Mouse (Mus musculus) erythroblast, adult 5-6 weeks (primary cell): ENCODE data around the gene Ankrd13d. TPM values are rescaled to one million over a fixed set of nuclear protein-coding genes. Genes with fewer than 3 reads are reported as not detected.
A peak's percentile ranks its signal among the peaks of the same experiment; 100 is the strongest.

Experiments used
- ATAC-seq: replicated peaks from 2 replicates; pipeline ENCODE4 v1.8.0; 2016; ENCODE audit warnings: moderate number of reproducible peaks, mild to moderate bottlenecking, moderate TSS enrichment, inconsistent platforms; ENCODE audit not compliant: poor library complexity, low FRiP score, severe bottlenecking
- total RNA-seq, 2 experiments: library from RNA; stranded (forward) in 1 of 2; stranded (reverse) in 1 of 2; fragments of 150-400 nt in 1 of 2; fragments of 200-764, 138-1000 nt in 1 of 2; gene quantifications; 2 replicates each; pipeline versions ENCODE4 v1.2.3 to v1.2.4; 2015 to 2017; ENCODE audit warnings: low replicate concordance in 2 of 2

Ankrd13d gene
- total RNA-seq, 2 experiments from 2014 or later, result not detected

GRCm38 (mm10) chr19:4230415-4230814 is 52.5 kb downstream of the Ankrd13d start:
- ATAC-seq, result no peak

- ATAC-seq, result no peak
Measured at GRCm38 (mm10) chr19:4229451-4230076, 53.4 kb downstream of the Ankrd13d start.

GRCm38 (mm10) chr19:4228891-4229290 is 54.0 kb downstream of the Ankrd13d start:
- ATAC-seq, result no peak

DNA sequence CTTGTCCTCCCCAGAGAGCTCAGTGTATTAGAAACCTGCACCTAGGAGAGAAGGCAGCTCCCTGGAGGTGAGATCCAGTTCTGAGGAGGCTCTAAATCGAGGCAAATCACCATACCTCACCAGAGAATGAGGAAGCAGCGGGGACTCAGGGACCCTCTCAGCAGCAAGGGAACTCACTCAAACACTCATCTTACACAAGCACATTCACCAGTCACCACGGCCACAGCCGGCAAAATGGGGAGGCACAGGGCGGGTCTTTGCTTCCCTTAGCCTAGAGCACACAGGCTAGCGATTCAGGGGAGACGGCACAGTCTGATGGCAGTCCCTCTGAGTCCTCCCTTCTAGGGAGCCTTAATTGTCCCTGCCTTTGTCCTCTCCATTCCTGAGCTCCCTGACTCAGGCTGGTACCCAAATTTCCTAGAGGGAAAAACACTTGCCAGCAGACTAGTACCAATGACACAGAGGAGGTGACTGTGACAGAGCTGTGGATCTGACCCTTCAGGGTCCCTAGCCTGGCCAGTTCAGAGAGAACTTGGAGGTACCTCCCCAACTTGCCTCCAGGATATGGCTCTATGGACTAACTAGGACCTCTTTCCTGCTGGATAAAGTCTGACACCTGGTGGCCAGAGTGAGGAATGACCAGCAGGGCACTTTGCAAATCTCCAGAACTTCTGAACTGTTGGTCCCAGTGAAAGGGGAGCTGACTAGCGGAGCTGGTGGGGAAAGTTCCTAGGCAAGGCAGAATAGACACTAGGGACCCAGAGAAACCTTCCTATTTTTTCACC is 54.9 kb downstream of the Ankrd13d start:
- ATAC-seq, result peak; percentile 61

DNA sequence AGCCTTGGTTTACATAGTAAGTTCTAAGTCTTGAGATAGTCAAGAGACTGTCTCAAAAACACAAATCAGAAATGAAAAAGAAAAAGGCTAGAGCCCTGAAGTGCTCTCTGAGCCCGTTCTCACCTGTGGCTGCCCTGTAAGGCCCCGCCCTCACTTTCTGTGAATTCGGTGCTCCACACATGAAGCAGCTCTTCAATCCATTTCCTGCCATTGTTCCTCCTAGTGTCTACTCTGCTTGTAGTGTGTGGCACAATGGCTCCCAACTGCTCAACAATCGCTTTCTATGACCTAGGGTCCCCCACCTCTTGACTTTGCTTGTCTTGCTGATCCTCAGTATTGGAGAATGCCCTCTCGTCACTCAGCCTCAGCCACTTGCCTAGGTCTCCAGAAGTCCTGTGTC is 55.5 kb downstream of the Ankrd13d start:
- ATAC-seq, result no peak

- no peak for ATAC-seq
Measured at GRCm38 (mm10) chr19:4226779-4227178, 56.2 kb downstream of the Ankrd13d start.

- no peak for ATAC-seq
Measured at GRCm38 (mm10) chr19:4222165-4222564, 60.8 kb downstream of the Ankrd13d start.

- ATAC-seq, result no peak
Measured at GRCm38 (mm10) chr19:4220957-4221743, 61.8 kb downstream of the Ankrd13d start.

DNA sequence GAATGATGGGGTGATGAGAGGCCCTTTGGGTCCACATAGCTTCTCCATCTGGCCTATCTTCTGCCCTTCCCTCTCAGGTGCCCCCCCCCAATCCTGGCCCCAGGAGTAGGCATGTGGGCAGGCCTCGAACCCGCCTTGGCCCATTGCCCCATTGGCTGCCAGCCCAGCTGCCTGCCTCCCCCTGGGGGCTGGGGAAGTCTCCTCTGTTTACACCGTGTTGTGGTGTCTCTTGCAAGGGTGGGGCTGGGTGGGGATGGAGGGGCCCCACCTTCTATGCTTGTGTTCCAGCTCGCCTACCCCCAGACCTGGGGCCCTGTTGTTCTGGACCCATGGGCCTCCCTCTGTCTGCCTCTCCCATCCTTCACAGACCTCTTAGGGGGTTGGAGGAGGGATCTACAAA is 62.5 kb downstream of the Ankrd13d start:
- ATAC-seq, result no peak

Other genes starting within 250 kb of the Ankrd13d start
- 79.2 and 134 TPM in 2 replicates for gene Gstp1, start 245.2 kb downstream of the Ankrd13d start, total RNA-seq (2015; ENCODE audit: low replicate concordance)
- gene Gstp1, start 245.2 kb downstream of the Ankrd13d start, total RNA-seq (2017; ENCODE audit: low replicate concordance), result 15.5 and 40.6 TPM in 2 replicates
- not detected in 2 replicates for gene Gstp2, start 237.1 kb downstream of the Ankrd13d start, total RNA-seq (2015; ENCODE audit: low replicate concordance)
- 1.4 and 2.1 TPM in 2 replicates for gene Gstp2, start 237.1 kb downstream of the Ankrd13d start, total RNA-seq (2017; ENCODE audit: low replicate concordance)
- gene Gstp3, start 223.6 kb downstream of the Ankrd13d start, total RNA-seq (2015; ENCODE audit: low replicate concordance), result 4.2 and 30.2 TPM in 2 replicates
- gene Gstp3, start 223.6 kb downstream of the Ankrd13d start, total RNA-seq (2017; ENCODE audit: low replicate concordance), result 8.4 and 11.1 TPM in 2 replicates
- not detected in 2 replicates for gene Cabp2, start 201.6 kb downstream of the Ankrd13d start, total RNA-seq (2015; ENCODE audit: low replicate concordance)
- not detected in 2 replicates for gene Cabp2, start 201.6 kb downstream of the Ankrd13d start, total RNA-seq (2017; ENCODE audit: low replicate concordance)
- gene Cdk2ap2, start 186.0 kb downstream of the Ankrd13d start, total RNA-seq (2015; ENCODE audit: low replicate concordance), result 51.9 and 92.4 TPM in 2 replicates
- gene Cdk2ap2, start 186.0 kb downstream of the Ankrd13d start, total RNA-seq (2017; ENCODE audit: low replicate concordance), result 11.8 and 18.7 TPM in 2 replicates
- gene Pitpnm1, start 183.1 kb downstream of the Ankrd13d start, total RNA-seq (2015; ENCODE audit: low replicate concordance), result 20.1 and 32.7 TPM in 2 replicates
- gene Pitpnm1, start 183.1 kb downstream of the Ankrd13d start, total RNA-seq (2017; ENCODE audit: low replicate concordance), result 17.0 and 19.7 TPM in 2 replicates
- gene Aip, start 157.3 kb downstream of the Ankrd13d start, total RNA-seq (2015; ENCODE audit: low replicate concordance), result 35.7 and 52.1 TPM in 2 replicates
- 20.9 and 49.9 TPM in 2 replicates for gene Aip, start 157.3 kb downstream of the Ankrd13d start, total RNA-seq (2017; ENCODE audit: low replicate concordance)
- gene Gpr152, start 143.3 kb downstream of the Ankrd13d start, total RNA-seq (2015; ENCODE audit: low replicate concordance), result not detected in 2 replicates
- gene Gpr152, start 143.3 kb downstream of the Ankrd13d start, total RNA-seq (2017; ENCODE audit: low replicate concordance), result not detected in 2 replicates
- gene Cabp4, start 139.1 kb downstream of the Ankrd13d start, total RNA-seq (2015; ENCODE audit: low replicate concordance), result not detected in 2 replicates
- 0.43 TPM in 1 of 2 replicates, not detected in the other for gene Cabp4, start 139.1 kb downstream of the Ankrd13d start, total RNA-seq (2017; ENCODE audit: low replicate concordance)
- 55.8 and 69.6 TPM in 2 replicates for gene Coro1b, start 134.5 kb downstream of the Ankrd13d start, total RNA-seq (2015; ENCODE audit: low replicate concordance)
- gene Coro1b, start 134.5 kb downstream of the Ankrd13d start, total RNA-seq (2017; ENCODE audit: low replicate concordance), result 19.1 and 22.6 TPM in 2 replicates
- 22.9 and 36.6 TPM in 2 replicates for gene Ptprcap, start 129.5 kb downstream of the Ankrd13d start, total RNA-seq (2015; ENCODE audit: low replicate concordance)
- gene Ptprcap, start 129.5 kb downstream of the Ankrd13d start, total RNA-seq (2017; ENCODE audit: low replicate concordance), result 7.7 and 8.3 TPM in 2 replicates
- 7.1 and 25.3 TPM in 2 replicates for gene Rps6kb2, start 119.8 kb downstream of the Ankrd13d start, total RNA-seq (2015; ENCODE audit: low replicate concordance)
- gene Rps6kb2, start 119.8 kb downstream of the Ankrd13d start, total RNA-seq (2017; ENCODE audit: low replicate concordance), result 23.9 and 27.2 TPM in 2 replicates
- gene Carns1, start 107.7 kb downstream of the Ankrd13d start, total RNA-seq (2015; ENCODE audit: low replicate concordance), result 0.84 and 6.5 TPM in 2 replicates
- 0.60 and 0.70 TPM in 2 replicates for gene Carns1, start 107.7 kb downstream of the Ankrd13d start, total RNA-seq (2017; ENCODE audit: low replicate concordance)
- gene Tbc1d10c, start 91.9 kb downstream of the Ankrd13d start, total RNA-seq (2015; ENCODE audit: low replicate concordance), result 8.8 and 25.7 TPM in 2 replicates
- gene Tbc1d10c, start 91.9 kb downstream of the Ankrd13d start, total RNA-seq (2017; ENCODE audit: low replicate concordance), result 5.8 and 11.3 TPM in 2 replicates
- gene Ppp1ca, start 91.1 kb downstream of the Ankrd13d start, total RNA-seq (2015; ENCODE audit: low replicate concordance), result 100 and 139 TPM in 2 replicates
- 131 and 151 TPM in 2 replicates for gene Ppp1ca, start 91.1 kb downstream of the Ankrd13d start, total RNA-seq (2017; ENCODE audit: low replicate concordance)
- gene Rad9a, start 81.5 kb downstream of the Ankrd13d start, total RNA-seq (2015; ENCODE audit: low replicate concordance), result 12.7 and 23.2 TPM in 2 replicates
- 9.1 and 15.7 TPM in 2 replicates for gene Rad9a, start 81.5 kb downstream of the Ankrd13d start, total RNA-seq (2017; ENCODE audit: low replicate concordance)
- 0.38 TPM in 1 of 2 replicates, not detected in the other for gene Clcf1, start 68.9 kb downstream of the Ankrd13d start, total RNA-seq (2015; ENCODE audit: low replicate concordance)
- gene Clcf1, start 68.9 kb downstream of the Ankrd13d start, total RNA-seq (2017; ENCODE audit: low replicate concordance), result not detected in 2 replicates
- not detected in 2 replicates for gene AC109138.7, start 68.8 kb downstream of the Ankrd13d start, total RNA-seq (2015; ENCODE audit: low replicate concordance)
- not detected in 2 replicates for gene AC109138.7, start 68.8 kb downstream of the Ankrd13d start, total RNA-seq (2017; ENCODE audit: low replicate concordance)
- 23.6 and 25.4 TPM in 2 replicates for gene Pold4, start 51.2 kb downstream of the Ankrd13d start, total RNA-seq (2015; ENCODE audit: low replicate concordance)
- gene Pold4, start 51.2 kb downstream of the Ankrd13d start, total RNA-seq (2017; ENCODE audit: low replicate concordance), result 8.8 and 30.3 TPM in 2 replicates
- gene Ssh3, start 14.0 kb downstream of the Ankrd13d start, total RNA-seq (2015; ENCODE audit: low replicate concordance), result 0.42 and 3.8 TPM in 2 replicates
- 3.0 and 3.2 TPM in 2 replicates for gene Ssh3, start 14.0 kb downstream of the Ankrd13d start, total RNA-seq (2017; ENCODE audit: low replicate concordance)
- gene Grk2, start 23.1 kb upstream of the Ankrd13d start, total RNA-seq (2015; ENCODE audit: low replicate concordance), result 63.4 and 93.2 TPM in 2 replicates
- 40.1 and 60.1 TPM in 2 replicates for gene Grk2, start 23.1 kb upstream of the Ankrd13d start, total RNA-seq (2017; ENCODE audit: low replicate concordance)
- gene Kdm2a, start 115.1 kb upstream of the Ankrd13d start, total RNA-seq (2015; ENCODE audit: low replicate concordance), result 56.6 and 57.5 TPM in 2 replicates
- 71.1 and 123 TPM in 2 replicates for gene Kdm2a, start 115.1 kb upstream of the Ankrd13d start, total RNA-seq (2017; ENCODE audit: low replicate concordance)
- gene Rhod, start 156.3 kb upstream of the Ankrd13d start, total RNA-seq (2015; ENCODE audit: low replicate concordance), result not detected in 2 replicates
- gene Rhod, start 156.3 kb upstream of the Ankrd13d start, total RNA-seq (2017; ENCODE audit: low replicate concordance), result not detected in 2 replicates
- gene Syt12, start 194.3 kb upstream of the Ankrd13d start, total RNA-seq (2015; ENCODE audit: low replicate concordance), result not detected in 2 replicates
- gene Syt12, start 194.3 kb upstream of the Ankrd13d start, total RNA-seq (2017; ENCODE audit: low replicate concordance), result not detected in 2 replicates
- not detected in 2 replicates for gene 2010003K11Rik, start 215.4 kb upstream of the Ankrd13d start, total RNA-seq (2015; ENCODE audit: low replicate concordance)
- gene 2010003K11Rik, start 215.4 kb upstream of the Ankrd13d start, total RNA-seq (2017; ENCODE audit: low replicate concordance), result 0.94 TPM in 1 of 2 replicates, not detected in the other
- gene Pcx, start 227.3 kb upstream of the Ankrd13d start, total RNA-seq (2015; ENCODE audit: low replicate concordance), result 15.0 and 32.6 TPM in 2 replicates
- gene Pcx, start 227.3 kb upstream of the Ankrd13d start, total RNA-seq (2017; ENCODE audit: low replicate concordance), result 31.5 and 31.9 TPM in 2 replicates